Comparison of ENCODE assay signal across 8 mouse cellular contexts in genomic region chr5:144223899-144224816, GRCm38 (mm10). TPM values are rescaled to one million over a fixed set of nuclear protein-coding genes. Genes with fewer than 3 reads are reported as not detected.
DNase-seq lines count a peak whose midpoint lies in the region; ATAC-seq and TF ChIP-seq lines count a peak whose summit lies in the region.

No protein-coding gene starts in this region.

- peaks cover 25% of the 10 kb centered on the region for H3K4me1 ChIP-seq in brown adipose tissue, adult 24 weeks (ENCODE audit: control insufficient read depth, insufficient read depth, insufficient read length, low read length)
- H3K4me1 ChIP-seq in hindbrain, embryonic 11.5 days (replicated peaks; ENCODE audit: control insufficient read depth, insufficient read depth, low read length) = peaks cover 5% of the 10 kb centered on the region
- H3K4me1 ChIP-seq in midbrain, embryonic 15.5 days = peaks cover 26% of the 10 kb centered on the region

- peak overlapping the region; percentile 50 for H3K4me2 ChIP-seq in hindbrain, embryonic 11.5 days (replicated peaks; ENCODE audit: low read depth, low read length)
- peak overlapping the region; percentile 89 for H3K4me2 ChIP-seq in midbrain, embryonic 15.5 days

- peak overlapping the region; percentile 80 for H3K4me3 ChIP-seq in layer of hippocampus, adult 2 months
- peak overlapping the region; percentile 72 for H3K4me3 ChIP-seq in brown adipose tissue, adult 24 weeks (ENCODE audit: insufficient read depth, low read depth, low read length)
- H3K4me3 ChIP-seq in hindbrain, embryonic 11.5 days (ENCODE audit: low read depth, low read length) = peak overlapping the region; percentile 75
- H3K4me3 ChIP-seq in midbrain, embryonic 15.5 days = peak overlapping the region; percentile 71

- peak; percentile 48 for ATAC-seq in hindbrain, embryonic 11.5 days (ENCODE audit: low FRiP score)
- ATAC-seq in midbrain, embryonic 15.5 days (replicated peaks) = peak; percentile 55

- H3K27ac ChIP-seq in layer of hippocampus, adult 2 months = peak overlapping the region; percentile 93
- H3K27ac ChIP-seq in brown adipose tissue, adult 24 weeks (replicated peaks; ENCODE audit: low read depth, low read length) = peak overlapping the region; percentile 82
- peak overlapping the region; percentile 40; the same call in 1 of the 2 replicates for H3K27ac ChIP-seq in hindbrain, embryonic 11.5 days (ENCODE audit: low read depth, low read length)
- peak overlapping the region; percentile 86 for H3K27ac ChIP-seq in midbrain, embryonic 15.5 days

- no peaks in the 10 kb centered on the region for H3K27me3 ChIP-seq in hindbrain, embryonic 11.5 days (ENCODE audit: control insufficient read depth, insufficient read depth, low read length)
- H3K27me3 ChIP-seq in midbrain, embryonic 15.5 days (replicated peaks) = no peaks in the 10 kb centered on the region

- no peaks in the 10 kb centered on the region for H3K36me3 ChIP-seq in hindbrain, embryonic 11.5 days (ENCODE audit: control insufficient read depth, insufficient read depth, low read length)
- no peaks in the 10 kb centered on the region for H3K36me3 ChIP-seq in midbrain, embryonic 15.5 days (replicated peaks)

- H3K9me3 ChIP-seq in hindbrain, embryonic 11.5 days (ENCODE audit: control insufficient read depth, low read length) = no peaks in the 10 kb centered on the region
- no peaks in the 10 kb centered on the region for H3K9me3 ChIP-seq in midbrain, embryonic 15.5 days

- WGBS in hindbrain, embryonic 11.5 days = 29% methylated on average over 18 of the region's 18 CpGs
- WGBS in midbrain, embryonic 15.5 days = 23% methylated on average over 18 of the region's 18 CpGs

- H3K9ac ChIP-seq in hindbrain, embryonic 11.5 days (ENCODE audit: low read depth, low read length) = peak overlapping the region; percentile 63
- H3K9ac ChIP-seq in midbrain, embryonic 15.5 days = peak overlapping the region; percentile 74

- TF ChIP-seq CTCF in layer of hippocampus, adult 2 months (conservative IDR thresholded peaks at IDR 0.05) = 0 out of 2 replicates have a peak, but pooled peaks have one; percentile 11

- DNase-seq in layer of hippocampus, adult 2 months (ENCODE audit: low spot score in 2 of 2) = no peak
- no peak for DNase-seq in layer of hippocampus, adult 11-12 months (ENCODE audit: low spot score)
- no peak for DNase-seq in hindbrain, embryonic 11.5 days (ENCODE audit: low spot score)
- DNase-seq in right cerebral cortex, postnatal 10 days (ENCODE audit: low spot score in 2 of 2) = no peak
- no peak for DNase-seq in adrenal gland, postnatal 25 days
- no peak for DNase-seq in ovary, postnatal 36 days (ENCODE audit: low spot score)

RNA-seq across cellular contexts. Expression of gene Tecpr1, which starts 0.7 kb away (rescaled TPM):
- 100 to 1,000 TPM; 107 to 115 TPM for total RNA-seq in layer of hippocampus, adult 2 months (2021)
- polyA plus RNA-seq in brown adipose tissue, adult 24 weeks (2012; ENCODE audit: insufficient read depth, insufficient read length, missing spikeins) = 25.9 and 41.4 TPM in 2 replicates
- polyA plus RNA-seq in hindbrain, embryonic 11.5 days (2014; fragmentation: Nextera tagmentation; extraction: Ambion mirVana) = 13.3 and 16.6 TPM in 2 replicates
- 53.6 and 56.0 TPM in 2 replicates for polyA plus RNA-seq in midbrain, embryonic 15.5 days (2015; fragmentation: Nextera tagmentation; extraction: Ambion mirVana)
- 101 and 107 TPM in 2 replicates for total RNA-seq in adrenal gland, postnatal 25 days (2021)

RNA-seq across cellular contexts. Expression of gene Bri3, which starts 20.1 kb away (rescaled TPM):
- total RNA-seq in layer of hippocampus, adult 2 months (2021) = 10 to 100 TPM; 64.7 to 65.3 TPM
- 230 and 282 TPM in 2 replicates for polyA plus RNA-seq in brown adipose tissue, adult 24 weeks (2012; ENCODE audit: insufficient read depth, insufficient read length, missing spikeins)
- polyA plus RNA-seq in hindbrain, embryonic 11.5 days (2014; fragmentation: Nextera tagmentation; extraction: Ambion mirVana) = 125 and 126 TPM in 2 replicates
- 108 and 113 TPM in 2 replicates for polyA plus RNA-seq in midbrain, embryonic 15.5 days (2015; fragmentation: Nextera tagmentation; extraction: Ambion mirVana)
- total RNA-seq in adrenal gland, postnatal 25 days (2021) = 110 and 114 TPM in 2 replicates

RNA-seq across cellular contexts. Expression of gene Bhlha15, which starts 34.1 kb away (rescaled TPM):
- total RNA-seq in layer of hippocampus, adult 2 months (2021) = under 1 TPM; 0.20 to 0.22 TPM
- not detected in 2 replicates for polyA plus RNA-seq in brown adipose tissue, adult 24 weeks (2012; ENCODE audit: insufficient read depth, insufficient read length, missing spikeins)
- 0.04 and 0.15 TPM in 2 replicates for polyA plus RNA-seq in hindbrain, embryonic 11.5 days (2014; fragmentation: Nextera tagmentation; extraction: Ambion mirVana)
- 0.05 and 0.06 TPM in 2 replicates for polyA plus RNA-seq in midbrain, embryonic 15.5 days (2015; fragmentation: Nextera tagmentation; extraction: Ambion mirVana)
- 0.61 and 0.62 TPM in 2 replicates for total RNA-seq in adrenal gland, postnatal 25 days (2021)

Comparison
In these comparisons a context has a peak if more than half of its experiments do, and no peak if none do; other contexts are left out.
1. H3K27ac ChIP-seq: peak in every context shown above with its lines; median percentile 93 in layer of hippocampus, adult 2 months; 86 in midbrain, embryonic 15.5 days; 82 in brown adipose tissue, adult 24 weeks; 40 in hindbrain, embryonic 11.5 days.